Mouse (Mus musculus) limb, embryonic 14.5 days (tissue): ENCODE data around the gene Sox1. TPM values are rescaled to one million over a fixed set of nuclear protein-coding genes. Genes with fewer than 3 reads are reported as not detected.
A peak's percentile ranks its signal among the peaks of the same experiment; 100 is the strongest.

Experiments used
- ATAC-seq: fragments of 200-750 bp; cut with Nextera tagmentation; 2 replicates; pipeline ENCODE4 v1.8.0; 2017; ENCODE audit warnings: low read depth, moderate number of reproducible peaks, moderate TSS enrichment; ENCODE audit not compliant: low FRiP score
- DNase-seq: peaks from one replicate; pipeline ENCODE4 v3.0.0-alpha.2; 2015; ENCODE audit warnings: low spot score
- H3K27ac ChIP-seq: fragments of 300-500 bp; sonication (generic); replicated peaks from 2 replicates; pipeline ENCODE4 v1.5.1; 2014; ENCODE audit warnings: low read depth, mild to moderate bottlenecking, low read length, moderate library complexity, mixed read lengths
- H3K27me3 ChIP-seq: fragments of 300-500 bp; sonication (generic); 2 replicates; pipeline ENCODE4 v1.6.1; 2014; ENCODE audit warnings: low read length, mixed read lengths; ENCODE audit not compliant: control insufficient read depth, insufficient read depth
- H3K36me3 ChIP-seq: fragments of 300-500 bp; sonication (generic); 2 replicates; pipeline ENCODE4 v1.6.1; 2014; ENCODE audit warnings: mild to moderate bottlenecking, low read length, moderate library complexity, mixed read lengths; ENCODE audit not compliant: control insufficient read depth, insufficient read depth
- H3K4me1 ChIP-seq: fragments of 300-500 bp; sonication (generic); 2 replicates; pipeline ENCODE4 v1.6.1; 2014; ENCODE audit warnings: antibody characterized with exemption, low read length, mixed read lengths; ENCODE audit not compliant: control insufficient read depth, insufficient read depth
- H3K4me2 ChIP-seq: fragments of 300-500 bp; sonication (generic); replicated peaks from 2 replicates; pipeline ENCODE4 v1.6.1; 2014; ENCODE audit warnings: low read depth, mild to moderate bottlenecking, low read length, moderate library complexity; ENCODE audit not compliant: severe bottlenecking
- H3K4me3 ChIP-seq: fragments of 300-500 bp; sonication (generic); replicated peaks from 2 replicates; pipeline ENCODE4 v1.5.1; 2014; ENCODE audit warnings: low read length
- H3K9ac ChIP-seq: fragments of 300-500 bp; sonication (generic); 2 replicates; pipeline ENCODE4 v1.6.1; 2014; ENCODE audit warnings: mild to moderate bottlenecking, low read depth, low read length, moderate library complexity; ENCODE audit not compliant: severe bottlenecking
- H3K9me3 ChIP-seq: fragments of 300-500 bp; sonication (generic); 2 replicates; pipeline ENCODE4 v1.6.1; 2016; ENCODE audit warnings: low read length; ENCODE audit not compliant: control insufficient read depth
- POLR2A ChIP-seq: fragments of 200-500 bp; IDR thresholded peaks from 2 replicates; pipeline ENCODE4 v1.8.0; 2012; ENCODE audit warnings: inconsistent platforms, mild to moderate bottlenecking, moderate library complexity, borderline replicate concordance; ENCODE audit not compliant: insufficient read depth, insufficient read length; ENCODE audit errors: extremely low read depth
- WGBS: fragments of 180-500 bp; shearing (Covaris S2); extraction: QIAGEN DNeasy Blood & Tissue Kit; methylation state at CpG from one replicate; pipeline ENCODE4 v1.1.7; 2014; 5-methylcytosine and 5-hydroxymethylcytosine counted together
- polyA plus RNA-seq, 2 experiments: library from polyadenylated mRNA; depleted of rRNA in 1 of 2; stranded (reverse) in 1 of 2; unstranded in 1 of 2; fragments of >200 nt; fragmentation: Nextera tagmentation in 1 of 2; extraction: Ambion mirVana in 1 of 2; gene quantifications; 2 replicates each; pipeline versions ENCODE4 v1.2.1 to v1.2.3; 2012 to 2014

Sox1 gene
- polyA plus RNA-seq, 2 experiments = 0.13 TPM; not detected in 1

DNA sequence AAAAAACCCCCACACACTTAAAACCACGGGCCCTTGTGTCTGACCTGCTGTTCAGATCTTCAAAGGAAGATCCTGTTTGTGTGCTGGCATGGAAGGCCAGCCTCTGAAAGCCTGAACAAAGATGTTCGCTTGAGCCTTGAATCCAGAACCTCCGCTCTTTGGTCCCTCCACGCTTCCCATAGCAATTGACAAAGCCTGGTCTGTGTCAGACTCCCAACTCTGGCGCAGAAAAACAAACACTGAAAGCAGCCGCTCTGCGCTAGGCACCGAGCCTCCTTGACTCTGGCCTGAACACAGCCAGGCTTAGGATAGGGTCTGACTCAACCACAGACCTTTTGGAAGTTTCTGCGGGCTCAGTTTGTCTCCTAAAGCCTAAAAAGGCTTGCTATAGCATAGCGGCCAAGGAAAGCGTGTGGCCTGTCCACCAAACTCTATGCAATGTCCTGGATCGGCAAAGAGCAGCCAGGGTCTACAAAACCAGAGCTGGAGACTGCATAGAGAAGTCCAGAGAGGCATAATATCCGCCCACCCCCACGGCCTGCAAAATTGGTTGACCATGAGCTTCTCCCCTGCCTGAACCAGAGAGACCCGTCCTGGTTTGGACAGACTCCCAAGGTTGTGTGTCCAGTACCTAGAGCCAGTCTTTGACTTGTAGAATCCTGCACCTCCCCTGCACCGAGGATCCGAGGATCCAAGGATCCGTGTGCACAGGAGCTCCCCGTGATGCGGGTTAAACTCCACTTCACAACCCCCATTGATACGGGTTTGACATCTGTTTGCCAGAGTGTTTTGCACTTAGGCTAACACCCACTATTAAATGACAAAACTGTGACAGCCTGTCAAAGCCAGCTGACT is 12.2 kb upstream of the Sox1 start:
- Histone ChIP-seq H3K36me3 (no peaks in the 10 kb centered on the region), H3K27ac (no peak overlapping the region), H3K9ac (no peak overlapping the region), H3K9me3 (no peaks in the 10 kb centered on the region), H3K27me3 (peaks cover 88% of the 10 kb centered on the region), H3K4me2 (no peak overlapping the region), H3K4me1 (peaks cover 8% of the 10 kb centered on the region; the same call in 1 of the 2 replicates), H3K4me3 (no peak overlapping the region)
- ATAC-seq (no peak), DNase-seq (no peak)
- TF ChIP-seq POLR2A = no peak
- 3% methylated on average over 21 of the region's 21 CpGs for WGBS

DNA sequence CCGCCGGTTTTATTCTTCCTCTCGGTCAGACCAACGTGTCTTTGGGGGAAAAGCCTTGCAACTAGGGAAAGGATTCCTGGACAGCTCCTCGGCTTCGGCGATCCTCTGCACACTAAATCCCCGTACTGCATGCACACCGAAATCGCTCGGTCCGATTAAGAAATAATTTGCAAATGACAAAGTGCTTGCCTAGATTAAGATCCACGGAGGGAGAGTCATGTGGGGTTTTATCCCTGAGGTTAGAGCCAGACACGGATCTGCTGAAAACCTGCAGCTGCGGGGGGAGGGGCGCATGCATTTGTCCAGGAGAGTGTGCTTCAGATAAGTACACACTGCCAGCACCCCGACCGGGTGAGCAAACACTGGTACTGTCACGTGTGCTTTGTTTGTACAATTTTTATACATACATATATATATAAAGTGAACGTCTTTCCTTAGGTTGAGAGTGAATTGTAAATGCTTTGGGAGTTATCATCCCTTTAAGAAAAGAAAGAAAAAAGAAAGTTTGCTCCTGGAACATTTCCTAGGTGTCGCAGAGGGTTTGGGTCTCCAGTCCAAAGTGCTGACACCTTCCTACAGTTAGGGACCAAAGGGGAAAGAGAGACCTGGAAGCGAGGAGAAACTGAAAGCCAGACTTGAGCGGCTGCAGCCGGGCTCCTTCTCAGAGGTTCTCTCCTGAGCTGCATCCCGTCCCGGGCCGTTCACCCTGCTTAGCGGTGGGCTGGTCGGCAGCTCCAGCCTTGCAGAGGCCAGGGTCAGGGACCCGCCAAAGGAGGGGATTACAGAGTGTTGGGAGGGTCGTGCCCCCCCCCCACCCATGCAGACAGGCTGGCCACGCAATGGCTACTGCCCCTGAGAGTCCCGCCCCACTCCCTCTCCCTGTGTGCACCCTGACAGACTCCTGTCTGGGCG is 10.9 kb upstream of the Sox1 start:
- WGBS = under 1% methylated on average over 33 of the region's 34 CpGs
- DNase-seq = no peak

DNA sequence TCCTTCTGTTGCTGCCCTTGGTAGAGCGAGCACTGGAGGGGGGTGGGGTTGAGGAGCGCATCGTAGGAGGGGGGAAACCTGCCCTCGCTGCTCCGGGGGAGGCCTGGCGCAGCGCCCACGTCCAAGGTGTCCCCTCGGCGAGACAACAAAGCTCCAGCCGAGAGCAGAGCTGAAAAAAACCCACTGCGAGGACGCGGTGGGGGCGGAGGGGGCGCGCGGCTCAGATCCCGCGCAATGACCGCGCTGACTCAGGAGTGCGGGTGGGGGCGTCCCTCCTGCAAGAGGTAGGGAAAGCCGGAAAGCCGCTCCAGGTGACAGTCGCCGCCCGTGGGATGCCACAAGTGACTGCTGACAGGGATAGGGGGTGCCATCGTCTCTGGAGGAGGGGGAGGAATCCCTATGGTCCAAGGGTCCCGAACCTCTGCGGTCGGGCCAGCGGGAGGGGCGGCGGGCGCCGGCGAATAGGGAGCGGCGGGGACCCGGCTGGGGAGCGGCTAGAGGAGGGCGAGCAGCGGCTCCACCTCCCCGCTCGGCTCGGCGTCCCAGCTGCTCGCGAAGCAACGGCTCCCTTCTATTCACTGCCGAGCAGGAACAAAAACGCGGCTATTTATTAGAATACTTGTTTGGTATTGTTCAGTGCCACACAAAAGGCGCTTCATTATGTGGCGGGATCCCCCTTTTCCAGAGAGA is 10.0 kb upstream of the Sox1 start:
- ATAC-seq (no peak), DNase-seq (no peak)
- Histone ChIP-seq H3K36me3 (no peaks in the 10 kb centered on the region), H3K4me1 (peaks cover 8% of the 10 kb centered on the region; the same call in 1 of the 2 replicates), H3K9me3 (no peaks in the 10 kb centered on the region), H3K9ac (no peak overlapping the region), H3K4me2 (peak overlapping the region; percentile 29), H3K4me3 (peak overlapping the region; percentile 24), H3K27me3 (peaks cover 98% of the 10 kb centered on the region), H3K27ac (no peak overlapping the region)
- no peak for TF ChIP-seq POLR2A
- WGBS = under 1% methylated on average over 49 of the region's 57 CpGs

More for the DNA sequence above, 10.9 kb upstream of the Sox1 start:
- Histone ChIP-seq H3K27ac (no peak overlapping the region), H3K9ac (no peak overlapping the region), H3K27me3 (peaks cover 98% of the 10 kb centered on the region), H3K4me3 (peak overlapping the region; percentile 24), H3K9me3 (no peaks in the 10 kb centered on the region), H3K4me1 (peaks cover 8% of the 10 kb centered on the region; the same call in 1 of the 2 replicates), H3K36me3 (no peaks in the 10 kb centered on the region), H3K4me2 (peak overlapping the region; percentile 29)
- no peak for ATAC-seq
- TF ChIP-seq POLR2A = no peak

DNA sequence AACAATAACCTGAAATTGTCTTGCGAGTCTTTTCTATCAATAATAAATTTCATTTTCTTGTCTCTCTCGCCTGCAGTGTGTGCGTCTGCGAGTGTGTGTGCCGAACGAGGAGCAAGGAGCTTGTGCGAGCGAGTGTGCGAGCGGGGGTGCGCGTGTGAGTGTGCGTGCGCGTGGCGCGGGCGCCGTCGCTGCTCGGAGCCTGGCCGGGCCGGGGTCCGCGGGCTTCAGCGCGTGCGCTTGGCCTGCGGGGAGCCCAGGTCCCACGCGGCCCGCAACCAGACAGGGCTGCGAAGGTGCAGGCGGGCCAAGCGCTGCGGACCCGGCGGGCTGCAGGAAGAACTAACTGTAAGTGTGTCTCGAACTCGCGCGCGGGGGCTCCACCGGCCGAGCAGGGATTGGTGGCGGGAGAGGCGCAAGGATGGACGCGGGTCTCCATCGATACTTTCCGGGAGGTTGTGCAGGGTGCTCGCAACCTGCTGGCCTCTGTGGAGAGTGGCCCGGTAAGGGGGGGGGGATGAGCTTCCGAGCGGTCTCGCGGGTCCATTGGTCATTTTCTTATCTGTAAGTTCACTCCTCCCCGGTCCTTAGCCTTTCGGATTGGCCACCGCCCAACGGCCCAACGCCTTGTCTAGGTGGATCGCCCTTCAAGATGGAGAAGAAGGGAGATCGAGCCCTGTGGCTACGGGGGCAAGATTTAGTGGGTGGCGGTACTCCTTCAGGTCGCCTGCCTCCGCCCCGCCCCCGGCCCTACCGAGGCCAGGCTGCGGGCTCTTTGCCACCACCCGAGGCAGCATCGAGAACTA is 9.2 kb upstream of the Sox1 start:
- Histone ChIP-seq H3K27ac (no peak overlapping the region), H3K4me2 (peak overlapping the region; percentile 29), H3K4me1 (peaks cover 8% of the 10 kb centered on the region; the same call in 1 of the 2 replicates), H3K4me3 (peak overlapping the region; percentile 24), H3K9ac (no peak overlapping the region), H3K9me3 (no peaks in the 10 kb centered on the region), H3K27me3 (peaks cover 100% of the 10 kb centered on the region), H3K36me3 (no peaks in the 10 kb centered on the region)
- DNase-seq (no peak), ATAC-seq (no peak)
- whole genome bisulfite sequencing = under 1% methylated on average over 74 of the region's 74 CpGs
- TF ChIP-seq POLR2A = no peak
